Mouse (Mus musculus) heart, postnatal 0 days (tissue): ENCODE data around the gene Nek2. TPM values are rescaled to one million over a fixed set of nuclear protein-coding genes. Genes with fewer than 3 reads are reported as not detected.

ENCODE experiments used
- ATAC-seq: fragments of 200-750 bp; cut with Nextera tagmentation; 2 replicates; pipeline ENCODE4 v1.8.0; 2017; ENCODE audit warnings: low read depth, moderate number of reproducible peaks, moderate library complexity; ENCODE audit not compliant: insufficient read depth
- DNase-seq: peaks from one replicate; pipeline ENCODE4 v3.0.0-alpha.2; 2016; ENCODE audit warnings: low spot score
- H3K27ac ChIP-seq: fragments of 300-500 bp; sonication (generic); 2 replicates; pipeline ENCODE4 v1.5.1; 2014; ENCODE audit warnings: low read depth, mild to moderate bottlenecking
- H3K27me3 ChIP-seq: fragments of 300-500 bp; sonication (generic); 2 replicates; pipeline ENCODE4 v1.6.1; 2014; ENCODE audit warnings: low read length, mixed read lengths; ENCODE audit not compliant: control insufficient read depth, insufficient read depth
- H3K36me3 ChIP-seq: fragments of 300-500 bp; sonication (generic); replicated peaks from 2 replicates; pipeline ENCODE4 v1.6.1; 2014; ENCODE audit warnings: low read length, mixed read lengths; ENCODE audit not compliant: control insufficient read depth, insufficient read depth
- H3K4me1 ChIP-seq: fragments of 300-500 bp; sonication (generic); 2 replicates; pipeline ENCODE4 v1.6.1; 2014; ENCODE audit warnings: antibody characterized with exemption; ENCODE audit not compliant: control insufficient read depth, insufficient read depth
- H3K4me2 ChIP-seq: fragments of 300-500 bp; sonication (generic); 2 replicates; pipeline ENCODE4 v1.6.1; 2014; ENCODE audit warnings: low read depth, mild to moderate bottlenecking, low read length, moderate library complexity
- H3K4me3 ChIP-seq: fragments of 300-500 bp; sonication (generic); 2 replicates; pipeline ENCODE4 v1.5.1; 2014; ENCODE audit warnings: low read depth, low read length
- H3K9ac ChIP-seq: fragments of 300-500 bp; sonication (generic); replicated peaks from 2 replicates; pipeline ENCODE4 v1.6.1; 2014; ENCODE audit warnings: low read depth, low read length, mixed read lengths
- H3K9me3 ChIP-seq: fragments of 300-500 bp; sonication (generic); replicated peaks from 2 replicates; pipeline ENCODE4 v1.6.1; 2016; ENCODE audit warnings: low read length; ENCODE audit not compliant: control insufficient read depth
- CTCF ChIP-seq: IDR thresholded peaks from 2 replicates; pipeline ENCODE4 v1.5.1; 2016; ENCODE audit warnings: antibody characterized with exemption, control low read depth, low read depth
- EP300 ChIP-seq: IDR thresholded peaks from 2 replicates; pipeline ENCODE4 v1.6.1; 2016; ENCODE audit warnings: antibody characterized with exemption, low read depth
- WGBS: fragments of 180-500 bp; shearing (Covaris S2); extraction: QIAGEN DNeasy Blood & Tissue Kit; methylation state at CpG from one replicate; pipeline ENCODE4 v1.1.7; 2014; 5-methylcytosine and 5-hydroxymethylcytosine counted together
- polyA plus RNA-seq: library from polyadenylated mRNA; unstranded; fragments of >200 nt; fragmentation: Nextera tagmentation; extraction: Ambion mirVana; gene quantifications from 2 replicates; pipeline ENCODE4 v1.2.1, GENCODE M21; 2015
- total RNA-seq: library from RNA; depleted of rRNA; stranded (reverse); fragments of >200 nt; gene quantifications from 2 replicates; pipeline ENCODE4 v1.2.3, GENCODE M21; 2014; ENCODE audit warnings: low replicate concordance

Gene Nek2
- total and polyA plus RNA-seq, 2 experiments from 2014 or later, result 11.7 to 14.8 TPM

- DNase-seq (no peak), ATAC-seq (no peak)
- Histone ChIP-seq H3K27ac (no peak overlapping the region), H3K27me3 (no peaks in the 10 kb centered on the region), H3K4me3 (no peak overlapping the region), H3K9me3 (no peaks in the 10 kb centered on the region), H3K9ac (no peak overlapping the region), H3K36me3 (no peaks in the 10 kb centered on the region), H3K4me1 (no peaks in the 10 kb centered on the region), H3K4me2 (no peak overlapping the region)
- WGBS, result 64% methylated on average over 4 of the region's 4 CpGs
- TF ChIP-seq EP300, result no peak
- no peak for TF ChIP-seq CTCF
Measured at GRCm38 (mm10) chr1:191796238-191796896, 24.9 kb upstream of the Nek2 start.

- 68% methylated on average over 9 of the region's 9 CpGs for WGBS
- ATAC-seq (0 out of 2 replicates have a peak, but pooled peaks have one; percentile 30), DNase-seq (no peak)
Measured at GRCm38 (mm10) chr1:191802093-191802819, 19.0 kb upstream of the Nek2 start.

GRCm38 (mm10) chr1:191802820-191803655 is 18.2 kb upstream of the Nek2 start:
- H3K27me3 ChIP-seq, result no peaks in the 10 kb centered on the region
- no peak for TF ChIP-seq EP300
- no peak for TF ChIP-seq CTCF
- peak overlapping the region; percentile 35; the same call in 1 of the 2 replicates for H3K27ac ChIP-seq
- WGBS, result 41% methylated on average over 10 of the region's 10 CpGs
- H3K4me3 ChIP-seq, result no peak overlapping the region
- H3K4me2 ChIP-seq, result peak overlapping the region; percentile 29; the same call in 1 of the 2 replicates
- ATAC-seq (no peak; the same call in 1 of the 2 replicates), DNase-seq (no peak)
- H3K9ac ChIP-seq, result no peak overlapping the region
- H3K4me1 ChIP-seq, result peaks cover 12% of the 10 kb centered on the region; the same call in 1 of the 2 replicates
- 0 out of 2 replicates have a peak, but pooled peaks cover 4% of the 10 kb centered on the region for H3K9me3 ChIP-seq
- H3K36me3 ChIP-seq, result no peaks in the 10 kb centered on the region

More at GRCm38 (mm10) chr1:191802093-191802819, 19.0 kb upstream of the Nek2 start:
- Histone ChIP-seq H3K4me2 (peak overlapping the region; percentile 29; the same call in 1 of the 2 replicates), H3K4me3 (no peak overlapping the region), H3K4me1 (peaks cover 12% of the 10 kb centered on the region; the same call in 1 of the 2 replicates), H3K36me3 (no peaks in the 10 kb centered on the region), H3K27me3 (no peaks in the 10 kb centered on the region), H3K9me3 (0 out of 2 replicates have a peak, but pooled peaks cover 4% of the 10 kb centered on the region), H3K27ac (peak overlapping the region; percentile 35; the same call in 1 of the 2 replicates), H3K9ac (no peak overlapping the region)
- TF ChIP-seq EP300, result no peak
- TF ChIP-seq CTCF, result no peak

GRCm38 (mm10) chr1:191804747-191805146 is 16.5 kb upstream of the Nek2 start:
- WGBS, result 60% methylated on average over 5 of the region's 5 CpGs
- no peaks in the 10 kb centered on the region for H3K36me3 ChIP-seq
- H3K4me1 ChIP-seq, result peaks cover 12% of the 10 kb centered on the region; the same call in 1 of the 2 replicates
- no peaks in the 10 kb centered on the region for H3K27me3 ChIP-seq
- no peak overlapping the region for H3K4me2 ChIP-seq
- H3K9ac ChIP-seq, result no peak overlapping the region
- DNase-seq (no peak), ATAC-seq (no peak)
- H3K27ac ChIP-seq, result no peak overlapping the region
- no peak overlapping the region for H3K4me3 ChIP-seq
- 0 out of 2 replicates have a peak, but pooled peaks cover 4% of the 10 kb centered on the region for H3K9me3 ChIP-seq
- no peak for TF ChIP-seq EP300
- no peak for TF ChIP-seq CTCF

GRCm38 (mm10) chr1:191805788-191806187 is 15.5 kb upstream of the Nek2 start:
- Histone ChIP-seq H3K9ac (no peak overlapping the region), H3K27ac (no peak overlapping the region), H3K36me3 (no peaks in the 10 kb centered on the region), H3K27me3 (no peaks in the 10 kb centered on the region), H3K4me3 (no peak overlapping the region), H3K4me1 (peaks cover 12% of the 10 kb centered on the region; the same call in 1 of the 2 replicates), H3K9me3 (0 out of 2 replicates have a peak, but pooled peaks cover 4% of the 10 kb centered on the region), H3K4me2 (no peak overlapping the region)
- TF ChIP-seq EP300 (no peak), CTCF (no peak)
- no peak for ATAC-seq
- WGBS, result 82% methylated on average over 6 of the region's 6 CpGs
- no peak for DNase-seq
